12 mouse cellular contexts compared by ENCODE assay signal in the genomic region with DNA sequence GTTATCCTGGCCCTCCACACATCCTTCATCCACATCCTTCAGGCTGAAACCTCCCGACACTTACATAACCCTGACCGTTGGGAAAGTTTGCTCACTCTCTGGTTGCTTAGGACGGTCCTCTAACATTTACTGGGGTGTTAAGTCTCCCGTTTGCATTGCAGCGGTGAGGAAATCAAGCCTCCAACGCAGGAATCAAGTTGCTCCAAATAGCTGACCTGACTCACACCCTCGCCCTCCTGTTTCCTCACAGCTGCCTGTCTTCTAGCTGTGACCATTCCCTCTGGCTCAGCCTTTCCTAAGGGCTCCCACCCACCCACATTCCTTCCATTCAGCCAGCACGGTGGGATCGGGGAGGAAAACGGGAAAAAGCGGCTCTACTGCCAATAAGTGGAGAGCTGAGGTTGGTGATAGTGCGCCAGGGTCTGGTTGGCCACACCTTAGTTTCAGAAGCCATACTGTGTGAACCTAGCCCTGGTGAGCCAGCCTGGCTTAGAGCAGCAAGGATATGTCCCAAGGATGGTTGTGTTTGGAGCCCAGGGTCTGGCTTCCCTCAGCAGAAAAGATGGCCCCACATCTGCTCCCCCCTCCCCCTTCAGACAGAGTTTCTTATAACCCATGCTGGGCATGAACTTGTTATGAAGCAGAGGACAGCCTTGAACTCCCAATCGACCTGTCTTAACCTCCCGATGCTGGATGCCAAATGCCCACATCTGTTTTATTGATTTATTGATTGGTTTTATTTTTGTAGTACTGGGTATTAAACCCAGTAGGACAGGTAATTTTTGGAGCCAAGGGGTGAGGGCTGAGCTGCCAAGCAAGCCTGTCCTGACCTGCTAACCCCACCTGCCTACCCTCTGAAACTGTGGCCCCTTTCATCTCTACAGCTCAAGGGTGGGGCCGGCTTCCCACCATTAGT. TPM values are rescaled to one million over a fixed set of nuclear protein-coding genes. Genes with fewer than 3 reads are reported as not detected.
DNase-seq lines count a peak whose midpoint lies in the region; ATAC-seq and TF ChIP-seq lines count a peak whose summit lies in the region.
"Had no signal": no experiment of that assay in that cellular context is flagged by ENCODE, and none has a peak within 500 bp of the region (broad histone marks: within the 10 kb centered on the region; RNA-seq: fewer than 3 reads in every experiment).

No protein-coding gene starts in this region.

- ATAC-seq in heart, embryonic 14.5 days (ENCODE audit: insufficient number of reproducible peaks, insufficient read depth, low FRiP score, low read depth): no peak
- ATAC-seq in lung, embryonic 14.5 days (ENCODE audit: insufficient read depth): no peak

- TF ChIP-seq CTCF in lung, embryonic 14.5 days (IDR thresholded peaks at IDR 0.05; ENCODE audit: low read depth): no peak

- H3K27ac ChIP-seq in heart, embryonic 14.5 days (replicated peaks in 1 of 2; ENCODE audit: control insufficient read depth in 1 of 2, insufficient read depth in 1 of 2, low read depth in 2 of 2, low read length in 2 of 2): 0 out of 4 replicates have a peak overlapping the region, but pooled peaks of 1 of the 2 experiments have one; percentile 33
- peak overlapping the region; percentile 26; the same call in 1 of the 2 replicates for H3K27ac ChIP-seq in lung, embryonic 14.5 days (ENCODE audit: low read depth)
- H3K27ac ChIP-seq: midbrain, embryonic 12.5 days had no signal

- H3ac ChIP-seq in myocyte (ENCODE audit: control insufficient read depth, insufficient read length): no peak overlapping the region

- intact Hi-C loops in heart, postnatal 36 days (cut with DNase I): loop anchor here (1.0 kb wide), 1 partner anchor 204 kb away; no protein-coding TSS in a partner anchor

- H3K36me3 ChIP-seq in heart, embryonic 14.5 days (ENCODE audit: control insufficient read depth, insufficient read depth, low read length): no peaks in the 10 kb centered on the region
- peaks cover 4% of the 10 kb centered on the region; the same call in 1 of the 2 replicates for H3K36me3 ChIP-seq in lung, embryonic 14.5 days (ENCODE audit: insufficient read depth)
- H3K36me3 ChIP-seq in myocyte (ENCODE audit: control insufficient read depth, insufficient read depth): no peaks in the 10 kb centered on the region
- H3K36me3 ChIP-seq: midbrain, embryonic 12.5 days had no signal

- TF ChIP-seq POLR2A in myocyte (IDR thresholded peaks at IDR 0.05; ENCODE audit: insufficient read length, low read depth): no peak

- WGBS in heart, embryonic 14.5 days: 26% methylated on average over 15 of the region's 15 CpGs
- WGBS in lung, embryonic 14.5 days: 27% methylated on average over 15 of the region's 15 CpGs

- peak overlapping the region; percentile 30; the same call in 1 of the 2 replicates for H3K9ac ChIP-seq in heart, embryonic 14.5 days (ENCODE audit: low read length)
- H3K9ac ChIP-seq in lung, embryonic 14.5 days: no peak overlapping the region; the same call in 1 of the 2 replicates
- H3K9ac ChIP-seq: midbrain, embryonic 12.5 days had no signal

- H3K79me2 ChIP-seq in myocyte (ENCODE audit: control insufficient read depth, insufficient read depth): no peaks in the 10 kb centered on the region

- H3K4me1 ChIP-seq in heart, embryonic 14.5 days (ENCODE audit: control insufficient read depth in 2 of 2, insufficient read depth in 2 of 2, low read length in 2 of 2): peaks cover 15 to 17% of the 10 kb centered on the region in 2 experiments
- 0 out of 2 replicates have a peak, but pooled peaks cover 2% of the 10 kb centered on the region for H3K4me1 ChIP-seq in lung, embryonic 14.5 days (ENCODE audit: insufficient read depth)

- H3K9me3 ChIP-seq in heart, embryonic 14.5 days (ENCODE audit: control insufficient read depth, low read length): no peaks in the 10 kb centered on the region
- H3K9me3 ChIP-seq in lung, embryonic 14.5 days (ENCODE audit: low read depth, low read length): no peaks in the 10 kb centered on the region
- H3K9me3 ChIP-seq: midbrain, embryonic 12.5 days had no signal

- 0 out of 2 replicates have a peak, but pooled peaks cover 5% of the 10 kb centered on the region for H3K27me3 ChIP-seq in heart, embryonic 14.5 days (ENCODE audit: control insufficient read depth, insufficient read depth, low read length)
- H3K27me3 ChIP-seq in lung, embryonic 14.5 days (ENCODE audit: insufficient read depth, low read length): peaks cover 13% of the 10 kb centered on the region
- peaks cover 19% of the 10 kb centered on the region for H3K27me3 ChIP-seq in myocyte (ENCODE audit: control insufficient read depth, insufficient read depth, insufficient read length)

- DNase-seq in heart, postnatal 36 days: no peak
- peak; percentile 33 for DNase-seq in lung, embryonic 14.5 days
- no peak for DNase-seq in lung, postnatal 10 days
- DNase-seq in NIH3T3 (ENCODE audit: low read depth): peak; percentile 57
- no peak for DNase-seq in spleen, adult 18-20 months
- DNase-seq in T-cell, adult 2 months (ENCODE audit: low spot score): no peak

- no peak overlapping the region for H3K4me3 ChIP-seq in heart, embryonic 14.5 days (ENCODE audit: control insufficient read depth in 1 of 2, insufficient read depth in 1 of 2, low read depth in 1 of 2, low read length in 2 of 2)
- H3K4me3 ChIP-seq in lung, embryonic 14.5 days (ENCODE audit: low read depth, low read length): no peak overlapping the region
- H3K4me3 ChIP-seq in myocyte: no peak overlapping the region
- H3K4me3 ChIP-seq: midbrain, embryonic 12.5 days had no signal

- no peak overlapping the region for H3K4me2 ChIP-seq in heart, embryonic 14.5 days (ENCODE audit: low read length)
- no peak overlapping the region for H3K4me2 ChIP-seq in lung, embryonic 14.5 days
- peak overlapping the region; percentile 52 for H3K4me2 ChIP-seq in myocyte (ENCODE audit: low read depth)
- H3K4me2 ChIP-seq: midbrain, embryonic 12.5 days had no signal

TF ChIP-seq in myocyte, 11 proteins besides CTCF, POLR2A, EP300 and RAD21:
- TF ChIP-seq MYOG (IDR thresholded peaks at IDR 0.05; ENCODE audit: control insufficient read depth in 1 of 3, insufficient read depth in 1 of 3, insufficient read length in 2 of 3, low read depth in 2 of 3) (peak in 1 of 3 experiments; percentile 59), MYOD1 (IDR thresholded peaks at IDR 0.05; ENCODE audit: control insufficient read depth in 1 of 3, insufficient read length in 2 of 3, low read depth in 2 of 3) (peak in 1 of 3 experiments; percentile 57), MAX (IDR thresholded peaks at IDR 0.05; ENCODE audit: low read depth) (no peak)

RNA-seq across cellular contexts. Expression of gene Taf8, which starts 29.4 kb away (rescaled TPM):
- polyA plus RNA-seq in heart, embryonic 14.5 days (2014; fragmentation: Nextera tagmentation; extraction: Ambion mirVana): 16.2 and 16.8 TPM in 2 replicates
- 10 to 100 TPM; 12.0 to 13.6 TPM for total RNA-seq in heart, postnatal 36 days (2021)
- 22.1 and 26.8 TPM in 2 replicates for polyA plus RNA-seq in lung, embryonic 14.5 days (2014; fragmentation: Nextera tagmentation; extraction: Ambion mirVana)
- polyA plus RNA-seq in myocyte (2012; fragmentation: generic; extraction: Trizol): 13.4 TPM

RNA-seq across cellular contexts. Expression of gene Ccnd3, which starts 32.2 kb away (rescaled TPM):
- polyA plus RNA-seq in heart, embryonic 14.5 days (2014; fragmentation: Nextera tagmentation; extraction: Ambion mirVana): 466 and 469 TPM in 2 replicates
- total RNA-seq in heart, postnatal 36 days (2021): 10 to 100 TPM; 79.8 to 88.7 TPM
- 289 and 308 TPM in 2 replicates for polyA plus RNA-seq in lung, embryonic 14.5 days (2014; fragmentation: Nextera tagmentation; extraction: Ambion mirVana)
- polyA plus RNA-seq in myocyte (2012; fragmentation: generic; extraction: Trizol): 858 TPM

RNA-seq across cellular contexts. Expression of gene 1700001C19Rik, which starts 35.5 kb away (rescaled TPM):
- polyA plus RNA-seq in heart, embryonic 14.5 days (2014; fragmentation: Nextera tagmentation; extraction: Ambion mirVana): 0.72 and 0.92 TPM in 2 replicates
- total RNA-seq in heart, postnatal 36 days (2021): not detected
- 0.13 TPM in 1 of 2 replicates, not detected in the other for polyA plus RNA-seq in lung, embryonic 14.5 days (2014; fragmentation: Nextera tagmentation; extraction: Ambion mirVana)
- not detected for polyA plus RNA-seq in myocyte (2012; fragmentation: generic; extraction: Trizol)
- total RNA-seq: adrenal gland, postnatal 36 days; common myeloid progenitor, adult 5-6 weeks; heart, adult 8-10 months had no signal

RNA-seq across cellular contexts. Expression of gene AI661453, which starts 36.3 kb away (rescaled TPM):
- polyA plus RNA-seq in heart, embryonic 14.5 days (2014; fragmentation: Nextera tagmentation; extraction: Ambion mirVana): 0.47 and 0.76 TPM in 2 replicates
- total RNA-seq in heart, postnatal 36 days (2021): 1 to 10 TPM; 1.6 to 1.8 TPM
- polyA plus RNA-seq in lung, embryonic 14.5 days (2014; fragmentation: Nextera tagmentation; extraction: Ambion mirVana): 2.4 TPM in 2 replicates
- polyA plus RNA-seq in myocyte (2012; fragmentation: generic; extraction: Trizol): 0.08 TPM

Comparison
In these comparisons a context has a peak if more than half of its experiments do, and no peak if none do; other contexts are left out.
1. DNase-seq: peak in lung, embryonic 14.5 days (single experiment) and NIH3T3 (single experiment); none in heart, postnatal 36 days (0 of 2), lung, postnatal 10 days (single experiment), spleen, adult 18-20 months (0 of 2) and T-cell, adult 2 months (single experiment).